Mouse (Mus musculus): ENCODE results near the gene Vav2. TPM values are rescaled to one million over a fixed set of nuclear protein-coding genes. Genes with fewer than 3 reads are reported as not detected.

Gene Vav2
- polyA plus RNA-seq, 1 experiment, result not detected

GRCm38 (mm10) chr2:27327076-27327475, 99.8 kb downstream of the Vav2 start:
- Histone ChIP-seq H3K4me1 (ENCODE audit: control insufficient read depth, insufficient read depth, low read length) (peaks cover 17% of the 10 kb centered on the region), H3K27ac (ENCODE audit: insufficient read depth, low read depth, low read length) (no peak overlapping the region), H3K4me3 (ENCODE audit: insufficient read depth, low read depth, low read length) (no peak overlapping the region)
- TF ChIP-seq CTCF (IDR thresholded peaks at IDR 0.05; ENCODE audit: insufficient read depth, low read depth, low read length), result no peak
- TF ChIP-seq POLR2A (IDR thresholded peaks at IDR 0.05; ENCODE audit: insufficient read depth, low read depth, low read length), result no peak
- 86% methylated on average over 6 of the region's 6 CpGs for WGBS

GRCm38 (mm10) chr2:27326357-27326756, 100.5 kb downstream of the Vav2 start:
- 88% methylated on average over 7 of the region's 7 CpGs for WGBS

GRCm38 (mm10) chr2:27324690-27325089, 102.1 kb downstream of the Vav2 start:
- no peak for TF ChIP-seq POLR2A (IDR thresholded peaks at IDR 0.05; ENCODE audit: insufficient read depth, low read depth, low read length)
- no peak for TF ChIP-seq CTCF (IDR thresholded peaks at IDR 0.05; ENCODE audit: insufficient read depth, low read depth, low read length)
- 75% methylated on average over 2 of the region's 2 CpGs for WGBS
- peaks cover 14% of the 10 kb centered on the region for H3K4me1 ChIP-seq (ENCODE audit: control insufficient read depth, insufficient read depth, low read length)
- H3K4me3 ChIP-seq (ENCODE audit: insufficient read depth, low read depth, low read length), result no peak overlapping the region
- no peak overlapping the region for H3K27ac ChIP-seq (ENCODE audit: insufficient read depth, low read depth, low read length)

More at GRCm38 (mm10) chr2:27326357-27326756, 100.5 kb downstream of the Vav2 start:
- Histone ChIP-seq H3K4me3 (ENCODE audit: insufficient read depth, low read depth, low read length) (no peak overlapping the region), H3K4me1 (ENCODE audit: control insufficient read depth, insufficient read depth, low read length) (peaks cover 21% of the 10 kb centered on the region), H3K27ac (ENCODE audit: insufficient read depth, low read depth, low read length) (no peak overlapping the region)
- TF ChIP-seq CTCF (IDR thresholded peaks at IDR 0.05; ENCODE audit: insufficient read depth, low read depth, low read length) (no peak), POLR2A (IDR thresholded peaks at IDR 0.05; ENCODE audit: insufficient read depth, low read depth, low read length) (no peak)

GRCm38 (mm10) chr2:27321431-27321875, 105.4 kb downstream of the Vav2 start:
- 50% methylated on average over 6 of the region's 6 CpGs for WGBS
- TF ChIP-seq CTCF (IDR thresholded peaks at IDR 0.05; ENCODE audit: insufficient read depth, low read depth, low read length) (no peak), POLR2A (IDR thresholded peaks at IDR 0.05; ENCODE audit: insufficient read depth, low read depth, low read length) (no peak)
- Histone ChIP-seq H3K4me3 (ENCODE audit: insufficient read depth, low read depth, low read length) (no peak overlapping the region), H3K27ac (ENCODE audit: insufficient read depth, low read depth, low read length) (no peak overlapping the region), H3K4me1 (ENCODE audit: control insufficient read depth, insufficient read depth, low read length) (peaks cover 21% of the 10 kb centered on the region)

GRCm38 (mm10) chr2:27320820-27321219, 106.0 kb downstream of the Vav2 start:
- WGBS, result 75% methylated on average over 8 of the region's 8 CpGs
- TF ChIP-seq CTCF (IDR thresholded peaks at IDR 0.05; ENCODE audit: insufficient read depth, low read depth, low read length) (no peak), POLR2A (IDR thresholded peaks at IDR 0.05; ENCODE audit: insufficient read depth, low read depth, low read length) (no peak)
- Histone ChIP-seq H3K4me1 (ENCODE audit: control insufficient read depth, insufficient read depth, low read length) (peaks cover 21% of the 10 kb centered on the region), H3K4me3 (ENCODE audit: insufficient read depth, low read depth, low read length) (no peak overlapping the region), H3K27ac (ENCODE audit: insufficient read depth, low read depth, low read length) (no peak overlapping the region)

- no peak for TF ChIP-seq POLR2A (IDR thresholded peaks at IDR 0.05; ENCODE audit: insufficient read depth, low read depth, low read length)
- no peak for TF ChIP-seq CTCF (IDR thresholded peaks at IDR 0.05; ENCODE audit: insufficient read depth, low read depth, low read length)
- peaks cover 21% of the 10 kb centered on the region for H3K4me1 ChIP-seq (ENCODE audit: control insufficient read depth, insufficient read depth, low read length)
- H3K27ac ChIP-seq (ENCODE audit: insufficient read depth, low read depth, low read length), result no peak overlapping the region
- no peak overlapping the region for H3K4me3 ChIP-seq (ENCODE audit: insufficient read depth, low read depth, low read length)
- 78% methylated on average over 4 of the region's 4 CpGs for WGBS
These were observed 108.2 kb downstream of the Vav2 start for GRCm38 (mm10) chr2:27318606-27319005.

- H3K27ac ChIP-seq (ENCODE audit: insufficient read depth, low read depth, low read length), result no peak overlapping the region
- peaks cover 23% of the 10 kb centered on the region for H3K4me1 ChIP-seq (ENCODE audit: control insufficient read depth, insufficient read depth, low read length)
- TF ChIP-seq CTCF (IDR thresholded peaks at IDR 0.05; ENCODE audit: insufficient read depth, low read depth, low read length) (no peak), POLR2A (IDR thresholded peaks at IDR 0.05; ENCODE audit: insufficient read depth, low read depth, low read length) (no peak)
- WGBS, result 33% methylated on average over 1 of the region's 1 CpGs
- no peak overlapping the region for H3K4me3 ChIP-seq (ENCODE audit: insufficient read depth, low read depth, low read length)
These were observed 108.6 kb downstream of the Vav2 start for GRCm38 (mm10) chr2:27318197-27318596.

- TF ChIP-seq CTCF (IDR thresholded peaks at IDR 0.05; ENCODE audit: insufficient read depth, low read depth, low read length), result no peak
- no peak for TF ChIP-seq POLR2A (IDR thresholded peaks at IDR 0.05; ENCODE audit: insufficient read depth, low read depth, low read length)
- no peak overlapping the region for H3K27ac ChIP-seq (ENCODE audit: insufficient read depth, low read depth, low read length)
- H3K4me1 ChIP-seq (ENCODE audit: control insufficient read depth, insufficient read depth, low read length), result peaks cover 17% of the 10 kb centered on the region
- 91% methylated on average over 5 of the region's 5 CpGs for WGBS
- H3K4me3 ChIP-seq (ENCODE audit: insufficient read depth, low read depth, low read length), result no peak overlapping the region
These were observed 110.7 kb downstream of the Vav2 start for GRCm38 (mm10) chr2:27316167-27316566.

- TF ChIP-seq POLR2A (IDR thresholded peaks at IDR 0.05; ENCODE audit: insufficient read depth, low read depth, low read length) (no peak), CTCF (IDR thresholded peaks at IDR 0.05; ENCODE audit: insufficient read depth, low read depth, low read length) (no peak)
- 91% methylated on average over 5 of the region's 5 CpGs for WGBS
- no peak overlapping the region for H3K4me3 ChIP-seq (ENCODE audit: insufficient read depth, low read depth, low read length)
- H3K27ac ChIP-seq (ENCODE audit: insufficient read depth, low read depth, low read length), result no peak overlapping the region
- peaks cover 18% of the 10 kb centered on the region for H3K4me1 ChIP-seq (ENCODE audit: control insufficient read depth, insufficient read depth, low read length)
These were observed 112.6 kb downstream of the Vav2 start for GRCm38 (mm10) chr2:27314269-27314668.

- Histone ChIP-seq H3K4me1 (ENCODE audit: control insufficient read depth, insufficient read depth, low read length) (peaks cover 10% of the 10 kb centered on the region; the same call in 1 of the 2 replicates), H3K4me3 (ENCODE audit: insufficient read depth, low read depth, low read length) (no peak overlapping the region), H3K27ac (ENCODE audit: insufficient read depth, low read depth, low read length) (no peak overlapping the region)
- TF ChIP-seq POLR2A (IDR thresholded peaks at IDR 0.05; ENCODE audit: insufficient read depth, low read depth, low read length) (no peak), CTCF (IDR thresholded peaks at IDR 0.05; ENCODE audit: insufficient read depth, low read depth, low read length) (no peak)
- WGBS, result 54% methylated on average over 3 of the region's 3 CpGs
These were observed 114.3 kb downstream of the Vav2 start for GRCm38 (mm10) chr2:27312500-27312899.
